Mouse (Mus musculus) cerebellum, adult 2 months (tissue): Measurements from ENCODE around the gene Gpr142.

Experiments
- CTCF ChIP-seq: fragments of 200-500 bp; IDR thresholded peaks from 2 replicates; pipeline ENCODE4 v1.5.1; 2011; ENCODE audit warnings: low read depth, mild to moderate bottlenecking, control low read depth, low read length, moderate library complexity, borderline replicate concordance; ENCODE audit not compliant: insufficient read depth
- POLR2A ChIP-seq: fragments of 200-500 bp; IDR thresholded peaks from 2 replicates; pipeline ENCODE4 v1.6.1; 2011; ENCODE audit warnings: low read length, control low read depth, borderline replicate concordance; ENCODE audit not compliant: insufficient read depth

- TF ChIP-seq CTCF (no peak), POLR2A (no peak)
Observed at GRCm38 (mm10) chr11:114803990-114804389, 5.3 kb downstream of the Gpr142 start.
